Mouse (Mus musculus) ovary, postnatal 36 days (tissue): ENCODE measurements at regions not wholly inside any gene's neighbourhood (a gene's known extent, or its start where the extent isn't known, plus 50 kb on each side); places are given as distances from the start of the nearest gene placed in this dataset.

Experiments used
- DNase-seq: peaks from one replicate; pipeline ENCODE4 v3.0.0; 2022; ENCODE audit warnings: low spot score, mixed read lengths

- no peak for DNase-seq
Observed at GRCm38 (mm10) chr4:105282681-105283462, 125.7 kb downstream of the Plpp3 start.

- no peak for DNase-seq
Observed at GRCm38 (mm10) chr4:105285431-105286013, 128.4 kb downstream of the Plpp3 start.

GRCm38 (mm10) chr4:105286299-105286698 lies 129.2 kb downstream of the Plpp3 start:
- no peak for DNase-seq

- no peak for DNase-seq
Observed at GRCm38 (mm10) chr4:105286809-105287208, 129.7 kb downstream of the Plpp3 start.

GRCm38 (mm10) chr4:105287419-105287818 lies 130.3 kb downstream of the Plpp3 start:
- no peak for DNase-seq

- no peak for DNase-seq
Observed at GRCm38 (mm10) chr4:105289635-105290034, 132.5 kb downstream of the Plpp3 start.

- DNase-seq = no peak
Observed at GRCm38 (mm10) chr4:105290847-105291475, 133.8 kb downstream of the Plpp3 start.

- DNase-seq = no peak
Observed at GRCm38 (mm10) chr4:105291503-105291902, 134.4 kb downstream of the Plpp3 start.

- DNase-seq = no peak
Observed at GRCm38 (mm10) chr4:105299358-105299757, 142.2 kb downstream of the Plpp3 start.

GRCm38 (mm10) chr4:105301547-105301946 lies 144.4 kb downstream of the Plpp3 start:
- DNase-seq = no peak

GRCm38 (mm10) chr4:105304166-105304565 lies 147.0 kb downstream of the Plpp3 start:
- no peak for DNase-seq

- DNase-seq = no peak
Observed at GRCm38 (mm10) chr4:105305931-105306330, 148.8 kb downstream of the Plpp3 start.

- no peak for DNase-seq
Observed at GRCm38 (mm10) chr4:105307356-105307755, 150.2 kb downstream of the Plpp3 start.

GRCm38 (mm10) chr4:105307905-105308304 lies 150.8 kb downstream of the Plpp3 start:
- DNase-seq = no peak

- no peak for DNase-seq
Observed at GRCm38 (mm10) chr4:105308971-105309488, 151.9 kb downstream of the Plpp3 start.

- DNase-seq = no peak
Observed at GRCm38 (mm10) chr4:105312643-105313042, 155.5 kb downstream of the Plpp3 start.

GRCm38 (mm10) chr4:105313151-105313818 lies 156.1 kb downstream of the Plpp3 start:
- no peak for DNase-seq

GRCm38 (mm10) chr4:105315095-105315494 lies 157.9 kb downstream of the Plpp3 start:
- DNase-seq = no peak

- no peak for DNase-seq
Observed at GRCm38 (mm10) chr4:105316478-105317206, 159.5 kb downstream of the Plpp3 start.

- DNase-seq = no peak
Observed at GRCm38 (mm10) chr4:105318421-105318820, 161.3 kb downstream of the Plpp3 start.

GRCm38 (mm10) chr4:105323446-105323845 lies 166.3 kb downstream of the Plpp3 start:
- no peak for DNase-seq

GRCm38 (mm10) chr4:105326989-105327388 lies 169.8 kb downstream of the Plpp3 start:
- no peak for DNase-seq
